Mouse (Mus musculus) ovary, adult 2 months (tissue): ENCODE results near the gene Gm5142. TPM values are rescaled to one million over a fixed set of nuclear protein-coding genes. Genes with fewer than 3 reads are reported as not detected.

Experiments used
- polyA plus RNA-seq: library from polyadenylated mRNA; depleted of rRNA; stranded (reverse); fragments of >200 nt; gene quantifications from 2 replicates; pipeline ENCODE4 v1.2.3, GENCODE M21; 2012; rRNA removed

Gene Gm5142
- not detected in 2 replicates for polyA plus RNA-seq

GRCm38 (mm10) chr14:59178649-59179048, at the start of gene Gm5142:
TSS of gene Gm5142 (minus strand) at chr14:59178749.

GRCm38 (mm10) chr14:59200711-59201603, 22.4 kb upstream of the Gm5142 start, which contains the start of gene Rcbtb1:
TSS of gene Rcbtb1 (plus strand) at chr14:59201209.

GRCm38 (mm10) chr14:59142793-59143192, 35.8 kb downstream of the Gm5142 start, which contains the start of gene 1700129C05Rik:
TSS of gene 1700129C05Rik (minus strand) at chr14:59142893.

Other genes with a start within 250 kb of the Gm5142 start
- not detected in 2 replicates for gene 1700129C05Rik, start 35.9 kb downstream of the Gm5142 start, polyA plus RNA-seq
- gene Rcbtb1, start 22.5 kb upstream of the Gm5142 start, polyA plus RNA-seq, result 19.9 and 24.3 TPM in 2 replicates
- not detected in 2 replicates for gene Gm6904, start 81.5 kb upstream of the Gm5142 start, polyA plus RNA-seq
- 0.42 and 0.59 TPM in 2 replicates for gene Phf11a, start 118.8 kb upstream of the Gm5142 start, polyA plus RNA-seq
- 0.40 and 0.46 TPM in 2 replicates for gene Phf11b, start 162.6 kb upstream of the Gm5142 start, polyA plus RNA-seq
- gene Phf11d, start 186.7 kb upstream of the Gm5142 start, polyA plus RNA-seq, result 5.9 and 6.9 TPM in 2 replicates
- gene Phf11c, start 216.6 kb upstream of the Gm5142 start, polyA plus RNA-seq, result 0.09 and 0.23 TPM in 2 replicates